Mouse (Mus musculus) NIH3T3 (cell line): Measurements from ENCODE around the gene Gosr2.

Experiments
- DNase-seq: peaks from one replicate; pipeline ENCODE4 v3.0.0-alpha.2; 2012; ENCODE audit warnings: low read depth

Gosr2 gene

GRCm38 (mm10) chr11:103647921-103648620, 49.6 kb downstream of the Gosr2 start:
- no peak for DNase-seq

GRCm38 (mm10) chr11:103646301-103646700, 51.4 kb downstream of the Gosr2 start:
- no peak for DNase-seq

- DNase-seq, result no peak
Observed at GRCm38 (mm10) chr11:103645731-103646130, 52.0 kb downstream of the Gosr2 start.

GRCm38 (mm10) chr11:103643211-103643610, 54.5 kb downstream of the Gosr2 start:
- DNase-seq, result no peak

GRCm38 (mm10) chr11:103639407-103639946, 58.2 kb downstream of the Gosr2 start:
- peak; percentile 89 for DNase-seq

- peak; percentile 14 for DNase-seq
Observed at GRCm38 (mm10) chr11:103638790-103639189, 58.9 kb downstream of the Gosr2 start, which contains the start of gene Lyzl6. TSS of gene Lyzl6 (minus strand) at chr11:103638890.

- no peak for DNase-seq
Observed at GRCm38 (mm10) chr11:103636261-103636660, 61.4 kb downstream of the Gosr2 start.

- DNase-seq, result no peak
Observed at GRCm38 (mm10) chr11:103635481-103635880, 62.2 kb downstream of the Gosr2 start.

GRCm38 (mm10) chr11:103634806-103635205, 62.9 kb downstream of the Gosr2 start:
- DNase-seq, result no peak

- DNase-seq, result no peak
Observed at GRCm38 (mm10) chr11:103627453-103627852, 70.2 kb downstream of the Gosr2 start.
